Mouse (Mus musculus): Measurements from ENCODE around the gene Hmgcs2.

GRCm38 (mm10) chr3:98267249-98267651, 13.0 kb upstream of the Hmgcs2 start:
- no peak for TF ChIP-seq POLR2A (IDR thresholded peaks at IDR 0.05; ENCODE audit: insufficient read depth, low read depth, low read length)
- TF ChIP-seq CTCF (IDR thresholded peaks at IDR 0.05): no peak
- no peak for TF ChIP-seq EP300 (IDR thresholded peaks at IDR 0.05; ENCODE audit: insufficient read depth, low read depth, low read length)
